ENCODE assay signal across 9 mouse cellular contexts in the genomic region with DNA sequence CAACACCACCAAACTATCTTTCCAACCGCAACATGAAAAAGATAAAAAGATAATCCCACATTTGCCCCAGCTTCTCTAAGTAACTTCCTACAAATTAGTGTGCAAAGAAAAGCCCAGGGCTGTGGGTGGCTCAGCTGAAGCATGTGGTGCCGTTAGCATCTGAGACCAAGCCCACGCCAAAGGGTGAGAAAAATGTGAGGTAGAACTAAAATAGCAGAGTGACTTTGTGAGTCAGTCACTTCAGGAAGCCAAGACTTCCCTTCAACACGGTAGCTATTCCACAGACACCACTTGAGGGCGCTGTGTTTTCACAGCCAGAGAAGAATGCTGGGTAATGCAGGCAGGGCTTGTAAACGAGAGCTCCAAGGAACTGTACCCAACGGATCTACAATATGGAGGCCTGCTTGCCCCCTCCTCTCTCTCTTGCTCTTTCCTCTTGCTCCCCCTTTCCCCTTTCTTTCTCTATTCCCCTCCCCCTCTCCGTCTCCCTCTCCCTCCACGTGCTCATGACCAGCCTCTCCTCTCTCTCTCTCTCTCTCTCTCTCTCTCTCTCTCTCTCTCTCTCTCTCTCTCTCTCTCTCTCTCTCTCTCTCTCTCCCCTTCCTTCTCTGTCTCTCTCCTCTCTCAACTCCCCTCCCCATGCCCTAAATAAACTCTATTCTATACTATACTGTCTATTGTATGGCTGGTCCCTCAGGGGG. TPM values are rescaled to one million over a fixed set of nuclear protein-coding genes. Genes with fewer than 3 reads are reported as not detected.
A peak's percentile ranks its signal among the peaks of the same experiment; 100 is the strongest.
DNase-seq lines count a peak whose midpoint lies in the region; ATAC-seq and TF ChIP-seq lines count a peak whose summit lies in the region.
"Had no signal": no experiment of that assay in that cellular context is flagged by ENCODE, and none has a peak within 500 bp of the region (broad histone marks: within the 10 kb centered on the region; RNA-seq: fewer than 3 reads in every experiment).

No protein-coding gene starts in this region.

- no peak for ATAC-seq in hindbrain, postnatal 0 days
- no peak for ATAC-seq in hindbrain, embryonic 12.5 days (ENCODE audit: low FRiP score)
- ATAC-seq in G1E (ENCODE audit: extremely low read depth, insufficient number of reproducible peaks, low FRiP score, poor library complexity, severe bottlenecking) = no peak
- no peak for ATAC-seq in forebrain, embryonic 15.5 days (replicated peaks)

- H3K9ac ChIP-seq in hindbrain, postnatal 0 days (replicated peaks; ENCODE audit: low read length) = no peak overlapping the region
- H3K9ac ChIP-seq in hindbrain, embryonic 12.5 days = no peak overlapping the region
- no peak overlapping the region for H3K9ac ChIP-seq in forebrain, embryonic 15.5 days (replicated peaks)
- H3K9ac ChIP-seq: hindbrain, embryonic 15.5 days had no signal

- H3K27me3 ChIP-seq in hindbrain, postnatal 0 days (ENCODE audit: insufficient read depth, low read length) = no peaks in the 10 kb centered on the region
- H3K27me3 ChIP-seq in hindbrain, embryonic 12.5 days = no peaks in the 10 kb centered on the region
- no peaks in the 10 kb centered on the region for H3K27me3 ChIP-seq in G1E (ENCODE audit: insufficient read depth, low read length)
- no peaks in the 10 kb centered on the region for H3K27me3 ChIP-seq in forebrain, embryonic 15.5 days
- H3K27me3 ChIP-seq: hindbrain, embryonic 15.5 days had no signal

- WGBS in hindbrain, postnatal 0 days = 37% methylated on average over 9 of the region's 9 CpGs
- 34% methylated on average over 9 of the region's 9 CpGs for WGBS in hindbrain, embryonic 12.5 days
- WGBS in forebrain, embryonic 15.5 days = 37% methylated on average over 9 of the region's 9 CpGs

- peak; percentile 50 for TF ChIP-seq CTCF in hindbrain, postnatal 0 days (IDR thresholded peaks at IDR 0.05; ENCODE audit: low read depth)
- peak; percentile 62 for TF ChIP-seq CTCF in G1E (IDR thresholded peaks at IDR 0.05; ENCODE audit: low read depth, low read length)

- H3K36me3 ChIP-seq in hindbrain, postnatal 0 days (ENCODE audit: insufficient read depth, low read length) = no peaks in the 10 kb centered on the region
- H3K36me3 ChIP-seq in hindbrain, embryonic 12.5 days = no peaks in the 10 kb centered on the region
- H3K36me3 ChIP-seq in G1E (replicated peaks) = no peaks in the 10 kb centered on the region
- no peaks in the 10 kb centered on the region for H3K36me3 ChIP-seq in forebrain, embryonic 15.5 days
- H3K36me3 ChIP-seq: hindbrain, embryonic 15.5 days had no signal

- no peak overlapping the region for H3K4me3 ChIP-seq in hindbrain, postnatal 0 days (ENCODE audit: low read length)
- no peak overlapping the region for H3K4me3 ChIP-seq in hindbrain, embryonic 12.5 days
- H3K4me3 ChIP-seq in G1E (ENCODE audit: low read depth, low read length) = peak overlapping the region; percentile 55; the same call in 1 of the 2 replicates
- H3K4me3 ChIP-seq in forebrain, embryonic 15.5 days = no peak overlapping the region
- H3K4me3 ChIP-seq: hindbrain, embryonic 15.5 days had no signal

- no peak overlapping the region for H3K27ac ChIP-seq in hindbrain, postnatal 0 days
- no peak overlapping the region for H3K27ac ChIP-seq in hindbrain, embryonic 12.5 days
- H3K27ac ChIP-seq in forebrain, embryonic 15.5 days (replicated peaks) = no peak overlapping the region
- H3K27ac ChIP-seq: hindbrain, embryonic 15.5 days had no signal

- H3K9me3 ChIP-seq in hindbrain, postnatal 0 days (ENCODE audit: low read length) = no peaks in the 10 kb centered on the region
- no peaks in the 10 kb centered on the region for H3K9me3 ChIP-seq in hindbrain, embryonic 12.5 days (replicated peaks)
- no peaks in the 10 kb centered on the region for H3K9me3 ChIP-seq in G1E (replicated peaks)
- no peaks in the 10 kb centered on the region for H3K9me3 ChIP-seq in forebrain, embryonic 15.5 days
- H3K9me3 ChIP-seq: hindbrain, embryonic 15.5 days had no signal

- no peak overlapping the region for H3K4me2 ChIP-seq in hindbrain, postnatal 0 days (ENCODE audit: low read depth, low read length)
- no peak overlapping the region for H3K4me2 ChIP-seq in hindbrain, embryonic 12.5 days (replicated peaks)
- H3K4me2 ChIP-seq in forebrain, embryonic 15.5 days (replicated peaks) = no peak overlapping the region
- H3K4me2 ChIP-seq: hindbrain, embryonic 15.5 days had no signal

- peak; percentile 18 for DNase-seq in hindbrain, postnatal 0 days (ENCODE audit: low spot score)
- peak; percentile 51 for DNase-seq in G1E (ENCODE audit: low spot score)
- DNase-seq in embryo, embryonic 10 days (ENCODE audit: low spot score) = peak; percentile 69
- DNase-seq in heart, postnatal 4 days = peak; percentile 62
- DNase-seq in left cerebral cortex, postnatal 4 days = peak; percentile 18
- peak; percentile 45 for DNase-seq in retina, embryonic 14.5 days (ENCODE audit: low spot score)

- no peaks in the 10 kb centered on the region for H3K4me1 ChIP-seq in hindbrain, postnatal 0 days (ENCODE audit: insufficient read depth, low read length)
- H3K4me1 ChIP-seq in hindbrain, embryonic 12.5 days = no peaks in the 10 kb centered on the region
- H3K4me1 ChIP-seq in G1E (ENCODE audit: insufficient read depth, low read depth, low read length) = peaks cover 16% of the 10 kb centered on the region
- no peaks in the 10 kb centered on the region for H3K4me1 ChIP-seq in forebrain, embryonic 15.5 days
- H3K4me1 ChIP-seq: hindbrain, embryonic 15.5 days had no signal

- intact Hi-C loops in left cerebral cortex, postnatal 4 days (cut with DNase I) = no loop called here

RNA-seq across cellular contexts. Expression of a gene that starts 8.2 kb away (rescaled TPM):
- not detected in 2 replicates for total RNA-seq in hindbrain, postnatal 0 days (2014; rRNA removed)
- not detected in 2 replicates for polyA plus RNA-seq in hindbrain, postnatal 0 days (2015; fragmentation: Nextera tagmentation; extraction: Ambion mirVana)
- polyA plus RNA-seq in hindbrain, embryonic 12.5 days (2016; fragmentation: Nextera tagmentation; extraction: Ambion mirVana) = not detected in 2 replicates
- total RNA-seq in G1E (2014; fragmentation: Nextera tagmentation) (not detected in 2 replicates), G1E (2017) (not detected in 2 replicates)
- not detected in 2 replicates for polyA plus RNA-seq in G1E (2012)
- total RNA-seq in heart, postnatal 4 days (2021) = not detected
- not detected for total RNA-seq in left cerebral cortex, postnatal 4 days (2021)
- polyA plus RNA-seq in forebrain, embryonic 15.5 days (2015; fragmentation: Nextera tagmentation; extraction: Ambion mirVana) = not detected in 2 replicates
- polyA plus RNA-seq: hindbrain, embryonic 15.5 days had no signal

RNA-seq across cellular contexts. Expression of a gene that starts 22.6 kb away (rescaled TPM):
- total RNA-seq in hindbrain, postnatal 0 days (2014; rRNA removed) = 25.1 and 26.0 TPM in 2 replicates
- 55.7 and 58.6 TPM in 2 replicates for polyA plus RNA-seq in hindbrain, postnatal 0 days (2015; fragmentation: Nextera tagmentation; extraction: Ambion mirVana)
- polyA plus RNA-seq in hindbrain, embryonic 12.5 days (2016; fragmentation: Nextera tagmentation; extraction: Ambion mirVana) = 54.6 and 59.4 TPM in 2 replicates
- total RNA-seq in G1E (2014; fragmentation: Nextera tagmentation) (2.3 and 4.5 TPM in 2 replicates), G1E (2017) (5.7 and 6.0 TPM in 2 replicates)
- 8.1 and 12.7 TPM in 2 replicates for polyA plus RNA-seq in G1E (2012)
- total RNA-seq in heart, postnatal 4 days (2021) = 10 to 100 TPM; 16.8 to 21.4 TPM
- total RNA-seq in left cerebral cortex, postnatal 4 days (2021) = 10 to 100 TPM; 21.6 to 25.4 TPM
- 60.7 and 63.5 TPM in 2 replicates for polyA plus RNA-seq in forebrain, embryonic 15.5 days (2015; fragmentation: Nextera tagmentation; extraction: Ambion mirVana)

RNA-seq across cellular contexts. Expression of a gene that starts 25.0 kb away (rescaled TPM):
- total RNA-seq in hindbrain, postnatal 0 days (2014; rRNA removed) = 5.8 and 9.9 TPM in 2 replicates
- 2.0 and 3.2 TPM in 2 replicates for polyA plus RNA-seq in hindbrain, postnatal 0 days (2015; fragmentation: Nextera tagmentation; extraction: Ambion mirVana)
- 3.2 and 4.1 TPM in 2 replicates for polyA plus RNA-seq in hindbrain, embryonic 12.5 days (2016; fragmentation: Nextera tagmentation; extraction: Ambion mirVana)
- 16.2 and 58.2 TPM in 2 replicates for total RNA-seq in G1E (2014; fragmentation: Nextera tagmentation)
- 31.7 and 33.7 TPM in 2 replicates for total RNA-seq in G1E (2017)
- 63.7 and 76.6 TPM in 2 replicates for polyA plus RNA-seq in G1E (2012)
- 10 to 100 TPM; 40.2 to 42.7 TPM for total RNA-seq in heart, postnatal 4 days (2021)
- total RNA-seq in left cerebral cortex, postnatal 4 days (2021) = 1 to 10 TPM; 7.7 to 9.4 TPM
- polyA plus RNA-seq in forebrain, embryonic 15.5 days (2015; fragmentation: Nextera tagmentation; extraction: Ambion mirVana) = 3.3 and 4.3 TPM in 2 replicates

RNA-seq across cellular contexts. Expression of a gene that starts 39.5 kb away (rescaled TPM):
- total RNA-seq in hindbrain, postnatal 0 days (2014; rRNA removed) = 1.3 TPM in 1 of 2 replicates, not detected in the other
- 0.88 and 1.2 TPM in 2 replicates for polyA plus RNA-seq in hindbrain, postnatal 0 days (2015; fragmentation: Nextera tagmentation; extraction: Ambion mirVana)
- 0.30 TPM in 1 of 2 replicates, not detected in the other for polyA plus RNA-seq in hindbrain, embryonic 12.5 days (2016; fragmentation: Nextera tagmentation; extraction: Ambion mirVana)
- not detected in 2 replicates for total RNA-seq in G1E (2014; fragmentation: Nextera tagmentation)
- total RNA-seq in G1E (2017) = not detected in 2 replicates
- 0.13 TPM in 1 of 2 replicates, not detected in the other for polyA plus RNA-seq in G1E (2012)
- total RNA-seq in heart, postnatal 4 days (2021) = not detected
- total RNA-seq in left cerebral cortex, postnatal 4 days (2021) = not detected
- polyA plus RNA-seq in forebrain, embryonic 15.5 days (2015; fragmentation: Nextera tagmentation; extraction: Ambion mirVana) = 0.32 and 0.80 TPM in 2 replicates

RNA-seq across cellular contexts. Expression of a gene that starts 41.1 kb away (rescaled TPM):
- total RNA-seq in hindbrain, postnatal 0 days (2014; rRNA removed) = 289 and 356 TPM in 2 replicates
- 562 and 577 TPM in 2 replicates for polyA plus RNA-seq in hindbrain, postnatal 0 days (2015; fragmentation: Nextera tagmentation; extraction: Ambion mirVana)
- polyA plus RNA-seq in hindbrain, embryonic 12.5 days (2016; fragmentation: Nextera tagmentation; extraction: Ambion mirVana) = 375 and 435 TPM in 2 replicates
- total RNA-seq in G1E (2014; fragmentation: Nextera tagmentation) = 131 and 137 TPM in 2 replicates
- 253 and 307 TPM in 2 replicates for total RNA-seq in G1E (2017)
- 636 and 723 TPM in 2 replicates for polyA plus RNA-seq in G1E (2012)
- 100 to 1,000 TPM; 423 to 447 TPM for total RNA-seq in heart, postnatal 4 days (2021)
- total RNA-seq in left cerebral cortex, postnatal 4 days (2021) = 100 to 1,000 TPM; 214 to 232 TPM
- polyA plus RNA-seq in forebrain, embryonic 15.5 days (2015; fragmentation: Nextera tagmentation; extraction: Ambion mirVana) = 417 and 444 TPM in 2 replicates

Comparison
In these comparisons a context has a peak if more than half of its experiments do, and no peak if none do; other contexts are left out.
1. DNase-seq: peak in every context shown above with its lines; median percentile 69 in embryo, embryonic 10 days; 62 in heart, postnatal 4 days; 51 in G1E; 45 in retina, embryonic 14.5 days; 18 in hindbrain, postnatal 0 days; 18 in left cerebral cortex, postnatal 4 days.